Mouse (Mus musculus): ENCODE results near the gene Mon2.

DNA sequence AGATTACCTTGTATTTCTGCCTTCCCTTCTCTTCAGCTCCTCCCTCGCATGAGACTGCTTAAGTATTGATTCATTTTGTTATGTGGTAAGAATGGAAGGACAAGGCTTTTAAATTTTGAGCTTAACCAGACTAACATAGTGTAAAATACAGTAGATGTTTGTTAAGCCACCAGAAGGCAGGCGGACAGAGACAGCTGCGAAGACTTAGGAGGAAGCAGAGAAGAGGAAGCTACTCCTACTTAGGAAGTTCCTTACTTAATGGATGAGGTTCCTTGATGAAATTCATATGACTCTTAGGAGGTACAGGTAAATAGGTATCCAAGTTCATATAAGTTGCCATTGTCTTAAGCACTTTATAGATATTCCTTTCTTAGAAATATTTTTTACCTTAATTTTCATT is 16.3 kb upstream of the Mon2 start:
- TF ChIP-seq CTCF (IDR thresholded peaks at IDR 0.05; ENCODE audit: extremely low read depth, insufficient read length, insufficient replicate concordance, low read depth, low read length) = no peak
- no peak for TF ChIP-seq POLR2A (IDR thresholded peaks at IDR 0.05; ENCODE audit: low read depth, low read length)

Measured in small intestine, adult 2 months (tissue).